ENCODE assay signal across 22 mouse cellular contexts in the genomic region with DNA sequence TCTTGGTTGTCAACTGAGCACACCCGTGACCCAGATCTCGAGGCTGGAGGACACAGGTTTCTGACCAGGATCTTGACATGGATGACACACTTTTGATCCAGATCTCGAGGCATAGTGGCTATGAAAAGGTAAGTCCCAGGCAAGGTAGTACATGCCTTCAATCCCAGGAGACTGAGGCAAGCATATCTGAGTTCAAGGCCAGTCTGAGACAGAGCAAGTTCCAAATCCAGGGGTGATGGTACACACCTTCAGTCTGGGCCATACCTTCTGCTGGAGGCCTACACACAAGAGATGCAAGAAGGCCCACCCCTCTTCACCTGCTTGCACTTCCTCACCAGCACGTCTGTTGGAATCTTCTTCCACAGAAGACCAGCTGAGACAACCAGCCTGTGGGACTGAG. TPM values are rescaled to one million over a fixed set of nuclear protein-coding genes. Genes with fewer than 3 reads are reported as not detected.
DNase-seq lines count a peak whose midpoint lies in the region; ATAC-seq and TF ChIP-seq lines count a peak whose summit lies in the region.
"Had no signal": no experiment of that assay in that cellular context is flagged by ENCODE, and none has a peak within 500 bp of the region (broad histone marks: within the 10 kb centered on the region; RNA-seq: fewer than 3 reads in every experiment).

No protein-coding gene starts in this region.

- TF ChIP-seq CTCF in intestine, postnatal 0 days (IDR thresholded peaks at IDR 0.05; ENCODE audit: low read depth): no peak

- H3K27me3 ChIP-seq in embryonic facial prominence, embryonic 12.5 days: no peaks in the 10 kb centered on the region
- no peaks in the 10 kb centered on the region for H3K27me3 ChIP-seq in embryonic facial prominence, embryonic 10.5 days (replicated peaks; ENCODE audit: low read depth, poor library complexity, severe bottlenecking)
- H3K27me3 ChIP-seq in intestine, embryonic 16.5 days (replicated peaks; ENCODE audit: control insufficient read depth, insufficient read depth, low read length): no peaks in the 10 kb centered on the region
- no peaks in the 10 kb centered on the region for H3K27me3 ChIP-seq in intestine, postnatal 0 days (replicated peaks; ENCODE audit: control insufficient read depth, insufficient read depth, low read length)
- H3K27me3 ChIP-seq in megakaryocyte, embryonic 14.5 days (replicated peaks): no peaks in the 10 kb centered on the region
- H3K27me3 ChIP-seq: CH12.LX, Patski had no signal

- no peaks in the 10 kb centered on the region for H3K36me3 ChIP-seq in embryonic facial prominence, embryonic 12.5 days
- H3K36me3 ChIP-seq in embryonic facial prominence, embryonic 10.5 days (replicated peaks): peaks cover 6% of the 10 kb centered on the region
- H3K36me3 ChIP-seq in intestine, embryonic 16.5 days (ENCODE audit: control insufficient read depth, insufficient read depth, low read length): no peaks in the 10 kb centered on the region
- H3K36me3 ChIP-seq in intestine, postnatal 0 days (ENCODE audit: control insufficient read depth, insufficient read depth): no peaks in the 10 kb centered on the region; the same call in 1 of the 2 replicates
- peaks cover 12% of the 10 kb centered on the region for H3K36me3 ChIP-seq in megakaryocyte, embryonic 14.5 days (replicated peaks; ENCODE audit: low read length)

- no peaks in the 10 kb centered on the region for H3K4me1 ChIP-seq in embryonic facial prominence, embryonic 12.5 days
- H3K4me1 ChIP-seq in embryonic facial prominence, embryonic 10.5 days: 0 out of 2 replicates have a peak, but pooled peaks cover 4% of the 10 kb centered on the region
- H3K4me1 ChIP-seq in intestine, embryonic 16.5 days (ENCODE audit: control insufficient read depth, insufficient read depth, low read length): peaks cover 7% of the 10 kb centered on the region
- H3K4me1 ChIP-seq in intestine, postnatal 0 days (replicated peaks; ENCODE audit: control insufficient read depth, insufficient read depth, low read length): peaks cover 5% of the 10 kb centered on the region
- peaks cover 47% of the 10 kb centered on the region for H3K4me1 ChIP-seq in megakaryocyte, embryonic 14.5 days

- WGBS in embryonic facial prominence, embryonic 12.5 days: 90% methylated on average over 4 of the region's 4 CpGs
- WGBS in embryonic facial prominence, embryonic 10.5 days: 92% methylated on average over 4 of the region's 4 CpGs
- WGBS in intestine, embryonic 16.5 days: 92% methylated on average over 4 of the region's 4 CpGs
- 91% methylated on average over 4 of the region's 4 CpGs for WGBS in intestine, postnatal 0 days

- no peak overlapping the region for H3K4me2 ChIP-seq in embryonic facial prominence, embryonic 12.5 days (replicated peaks)
- H3K4me2 ChIP-seq in intestine, embryonic 16.5 days (ENCODE audit: low read depth, low read length): no peak overlapping the region
- no peak overlapping the region for H3K4me2 ChIP-seq in intestine, postnatal 0 days (replicated peaks; ENCODE audit: low read depth)

- no peak overlapping the region for H3K4me3 ChIP-seq in embryonic facial prominence, embryonic 12.5 days
- no peak overlapping the region for H3K4me3 ChIP-seq in embryonic facial prominence, embryonic 10.5 days
- H3K4me3 ChIP-seq in intestine, embryonic 16.5 days (ENCODE audit: low read length): no peak overlapping the region
- no peak overlapping the region for H3K4me3 ChIP-seq in intestine, postnatal 0 days (ENCODE audit: low read depth, low read length)
- H3K4me3 ChIP-seq in megakaryocyte, embryonic 14.5 days (replicated peaks): peak overlapping the region; percentile 65

- no peaks in the 10 kb centered on the region for H3K9me3 ChIP-seq in embryonic facial prominence, embryonic 12.5 days
- H3K9me3 ChIP-seq in embryonic facial prominence, embryonic 10.5 days: no peaks in the 10 kb centered on the region
- no peaks in the 10 kb centered on the region for H3K9me3 ChIP-seq in intestine, embryonic 16.5 days (ENCODE audit: control insufficient read depth, low read length)
- no peaks in the 10 kb centered on the region for H3K9me3 ChIP-seq in intestine, postnatal 0 days (ENCODE audit: control insufficient read depth)
- no peaks in the 10 kb centered on the region for H3K9me3 ChIP-seq in megakaryocyte, embryonic 14.5 days
- H3K9me3 ChIP-seq: G1E had no signal

- no peak overlapping the region for H3K9ac ChIP-seq in embryonic facial prominence, embryonic 12.5 days
- H3K9ac ChIP-seq in intestine, embryonic 16.5 days (ENCODE audit: low read depth, low read length): no peak overlapping the region
- H3K9ac ChIP-seq in intestine, postnatal 0 days (ENCODE audit: low read depth, low read length): no peak overlapping the region

- no peak overlapping the region for H3K27ac ChIP-seq in embryonic facial prominence, embryonic 12.5 days
- H3K27ac ChIP-seq in embryonic facial prominence, embryonic 10.5 days (replicated peaks): no peak overlapping the region
- no peak overlapping the region for H3K27ac ChIP-seq in intestine, embryonic 16.5 days (ENCODE audit: low read length)
- no peak overlapping the region for H3K27ac ChIP-seq in intestine, postnatal 0 days (ENCODE audit: low read depth, low read length)

- no peak for DNase-seq in embryonic facial prominence, embryonic 10.5 days (ENCODE audit: low spot score)
- DNase-seq in heart, adult 11 months: peak; percentile 68
- no peak for DNase-seq in heart, postnatal 4 days
- DNase-seq: adrenal gland, adult 2 months; adrenal gland, adult 8-10 months; adrenal gland, postnatal 10 days; adrenal gland, postnatal 14 days; adrenal gland, postnatal 25 days; adrenal gland, postnatal 36 days; B cell, adult 2 months; cerebellum, adult 11 months; cerebellum, adult 11-12 months had no signal

- ATAC-seq in embryonic facial prominence, embryonic 12.5 days (ENCODE audit: insufficient number of reproducible peaks, insufficient read depth, low FRiP score, low TSS enrichment): peak; percentile 56; the same call in 1 of the 2 replicates
- ATAC-seq in intestine, embryonic 16.5 days: 0 out of 2 replicates have a peak, but pooled peaks have one; percentile 18
- no peak for ATAC-seq in intestine, postnatal 0 days
- ATAC-seq in megakaryocyte, adult 5-6 weeks (ENCODE audit: poor library complexity, severe bottlenecking): no peak
- ATAC-seq: activated CD4-positive, CD25-positive, alpha-beta regulatory T cell, adult 4 months; CD4-positive, CD25-positive, alpha-beta regulatory T cell, adult 4 months; Patski had no signal

RNA-seq across cellular contexts. Expression of a gene that starts 14.8 kb away (rescaled TPM):
- 16.5 and 18.0 TPM in 2 replicates for polyA plus RNA-seq in embryonic facial prominence, embryonic 12.5 days (2016; fragmentation: Nextera tagmentation; extraction: Ambion mirVana)
- polyA plus RNA-seq in embryonic facial prominence, embryonic 10.5 days (2016; fragmentation: Nextera tagmentation; extraction: Ambion mirVana): 12.4 and 13.5 TPM in 2 replicates
- total RNA-seq in heart, postnatal 4 days (2021): 10 to 100 TPM; 45.9 to 46.7 TPM
- 8.7 and 9.4 TPM in 2 replicates for polyA plus RNA-seq in intestine, embryonic 16.5 days (2015; fragmentation: Nextera tagmentation; extraction: Ambion mirVana)
- 8.0 and 8.9 TPM in 2 replicates for polyA plus RNA-seq in intestine, postnatal 0 days (2015; fragmentation: Nextera tagmentation; extraction: Ambion mirVana)
- 1.0 and 2.7 TPM in 2 replicates for polyA plus RNA-seq in megakaryocyte, embryonic 14.5 days (2012; ENCODE audit: insufficient read depth, low replicate concordance)
- 27.0 and 28.6 TPM in 2 replicates for total RNA-seq in megakaryocyte, adult 5-6 weeks (2015)
- total RNA-seq in megakaryocyte, adult 5-6 weeks (2017): 34.1 and 38.5 TPM in 2 replicates

Comparison
In these comparisons a context has a peak if more than half of its experiments do, and no peak if none do; other contexts are left out.
1. ATAC-seq: peak in embryonic facial prominence, embryonic 12.5 days (single experiment) and intestine, embryonic 16.5 days (single experiment); none in intestine, postnatal 0 days (single experiment) and megakaryocyte, adult 5-6 weeks (single experiment).